Mouse (Mus musculus): ENCODE measurements at regions not wholly inside any gene's neighbourhood (a gene's known extent, or its start where the extent isn't known, plus 50 kb on each side); places are given as distances from the start of the nearest gene placed in this dataset.

- TF ChIP-seq CTCF (conservative IDR thresholded peaks at IDR 0.05; ENCODE audit: low read length): no peak
- no peak for TF ChIP-seq POU5F1 (IDR thresholded peaks at IDR 0.05; ENCODE audit: borderline replicate concordance, low read length)
Measured at GRCm38 (mm10) chr1:83642656-83643055, 234.7 kb upstream of the Sphkap start.

All from E14TG2a.4 (cell line).